Mouse (Mus musculus) C2C12 (cell line): ENCODE data around the gene Hnrnpl.

ENCODE experiments used
- CTCF ChIP-seq: IDR thresholded peaks from one replicate; pipeline ENCODE4 v1.5.1; 2011; ENCODE audit not compliant: control insufficient read depth, insufficient read depth, insufficient read length
- MAX ChIP-seq: IDR thresholded peaks from one replicate; pipeline ENCODE4 v1.6.1; 2011; ENCODE audit warnings: mild to moderate bottlenecking, control low read depth

DNA sequence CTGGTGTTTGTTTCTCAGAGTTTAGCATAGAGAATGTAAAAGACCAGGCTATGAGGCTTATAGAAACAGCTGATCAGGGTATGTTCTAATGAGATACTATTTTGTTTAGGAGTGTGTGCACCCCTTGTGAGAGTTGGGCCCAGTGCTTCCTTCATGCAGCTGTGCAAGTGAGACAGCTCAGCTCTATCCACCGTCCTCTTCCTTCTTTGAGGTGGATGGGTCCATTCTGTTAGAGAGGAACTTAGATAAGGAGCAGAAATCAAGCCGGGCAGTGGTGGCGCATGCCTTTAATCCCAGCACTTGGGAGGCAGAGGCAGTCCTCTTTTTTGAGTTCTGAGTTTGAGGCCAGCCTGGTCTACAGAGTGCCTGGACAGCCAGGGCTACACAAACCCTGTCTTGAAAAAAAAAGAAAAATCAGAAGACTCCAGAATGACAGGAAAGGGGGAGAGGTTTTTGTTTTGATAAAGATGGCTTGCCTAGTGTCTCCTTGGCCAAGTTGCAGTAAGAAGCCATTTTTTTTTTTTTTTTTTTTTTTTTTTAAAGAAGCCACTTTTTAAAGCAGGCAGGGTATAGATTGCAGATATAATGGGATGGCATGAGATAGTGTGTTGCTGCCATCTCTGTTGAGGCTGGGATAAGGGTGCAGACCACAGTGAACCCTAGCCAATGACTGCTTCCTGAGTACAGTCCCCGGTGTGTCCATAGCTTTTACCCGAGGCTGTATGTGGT, 6.1 kb downstream of the Hnrnpl start:
- TF ChIP-seq CTCF, result no peak
- no peak for TF ChIP-seq MAX
